Mouse (Mus musculus): ENCODE measurements around the gene Paqr9. TPM values are rescaled to one million over a fixed set of nuclear protein-coding genes. Genes with fewer than 3 reads are reported as not detected.
A peak's percentile ranks its signal among the peaks of the same experiment; 100 is the strongest.

The Paqr9 gene
- polyA plus RNA-seq, 1 experiment from 2014 or later, result 0.31 TPM

DNA sequence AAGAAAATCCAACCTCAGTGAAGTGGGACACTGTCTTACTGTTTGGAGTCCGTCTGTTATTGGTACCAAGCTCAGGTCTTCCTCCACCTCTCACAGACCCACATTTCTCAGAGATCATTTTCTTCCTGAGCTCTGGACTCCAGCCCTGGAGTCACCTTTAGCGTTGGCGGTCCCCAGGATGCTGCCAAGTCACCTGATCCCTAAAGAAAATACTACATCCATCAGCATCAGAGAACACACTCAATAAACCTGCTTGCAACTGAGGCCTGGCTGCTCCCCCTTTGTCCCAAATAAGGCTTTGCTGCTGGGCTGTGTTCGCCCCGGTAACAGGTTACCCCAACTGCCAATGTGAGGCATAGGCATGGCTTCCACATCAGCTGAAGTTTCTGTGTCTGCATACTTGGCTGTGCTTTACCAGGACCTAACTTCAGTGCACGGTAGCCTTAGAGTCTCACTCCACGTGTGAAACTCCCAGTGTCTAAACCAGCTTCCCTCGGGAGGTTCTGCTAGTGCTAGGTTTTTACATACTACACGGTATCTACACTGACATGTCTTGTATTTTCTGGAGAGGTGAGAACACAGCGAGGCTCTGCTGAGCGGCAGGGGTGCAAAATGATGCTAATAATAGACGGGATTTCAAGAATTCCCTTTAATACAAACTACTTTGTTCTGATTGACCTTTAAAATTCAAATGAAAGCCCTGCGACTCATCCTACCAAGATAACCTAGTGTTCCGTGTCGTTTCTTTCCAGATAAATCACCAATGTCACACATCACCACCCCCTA is 9.6 kb upstream of the Paqr9 start:
- Histone ChIP-seq H3K4me2 (no peak overlapping the region), H3K27me3 (peaks cover 7% of the 10 kb centered on the region; the same call in 1 of the 2 replicates), H3K36me3 (no peaks in the 10 kb centered on the region), H3K4me1 (replicated peaks) (0 out of 2 replicates have a peak, but pooled peaks cover 6% of the 10 kb centered on the region), H3K27ac (no peak overlapping the region), H3K4me3 (replicated peaks) (no peak overlapping the region), H3K9me3 (no peaks in the 10 kb centered on the region), H3K9ac (replicated peaks) (no peak overlapping the region)
- ATAC-seq (ENCODE audit: insufficient number of reproducible peaks, insufficient read depth, low FRiP score, low TSS enrichment, low read depth), result no peak
- WGBS, result 77% methylated on average over 15 of the region's 15 CpGs

DNA sequence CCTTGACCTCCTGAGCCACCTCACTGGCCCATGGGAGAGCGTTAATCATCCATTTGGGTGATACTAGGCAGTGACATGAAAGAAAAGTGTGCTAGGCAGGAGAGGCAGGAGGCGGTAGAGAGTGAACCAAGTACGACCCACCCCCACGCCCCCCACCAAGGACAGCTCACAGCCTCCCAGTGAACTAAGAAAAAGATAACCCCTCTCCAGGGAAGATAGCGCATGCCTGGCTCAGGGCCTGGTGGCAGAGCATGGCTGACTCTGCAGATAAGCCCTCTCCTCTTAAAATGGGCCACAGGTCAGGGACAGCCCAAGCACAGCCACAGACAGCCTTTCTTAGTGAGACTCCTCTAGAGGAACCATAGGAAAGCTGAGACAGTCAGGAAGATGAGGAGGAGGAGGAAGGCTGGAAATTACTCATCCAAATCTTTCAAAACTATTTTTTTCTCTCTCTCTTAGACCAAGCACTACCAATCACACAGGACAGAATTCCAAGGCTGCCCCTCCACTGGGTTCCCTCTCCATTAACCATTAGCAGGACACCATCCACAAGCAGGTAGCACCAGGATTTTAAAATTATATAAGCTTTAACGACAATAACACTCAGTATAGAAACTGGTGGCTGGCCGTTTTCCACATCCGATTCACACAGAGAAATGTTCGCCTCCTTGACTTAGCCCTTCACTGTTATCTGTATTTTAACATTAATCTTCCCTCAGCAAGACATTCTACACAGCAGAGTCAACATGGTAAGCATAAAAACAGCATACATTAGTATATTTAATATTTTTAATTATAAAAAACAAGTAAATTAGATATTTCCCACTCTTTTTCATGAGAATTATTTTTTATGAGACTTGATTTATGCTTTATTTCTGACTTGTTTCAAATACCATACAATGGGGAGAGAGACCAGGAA is 8.3 kb upstream of the Paqr9 start:
- no peak overlapping the region for H3K27ac ChIP-seq
- H3K4me2 ChIP-seq, result no peak overlapping the region
- no peak for ATAC-seq (ENCODE audit: insufficient number of reproducible peaks, insufficient read depth, low FRiP score, low TSS enrichment, low read depth)
- WGBS, result 61% methylated on average over 9 of the region's 9 CpGs
- H3K9ac ChIP-seq (replicated peaks), result no peak overlapping the region
- no peaks in the 10 kb centered on the region for H3K36me3 ChIP-seq
- H3K4me3 ChIP-seq (replicated peaks), result no peak overlapping the region
- 0 out of 2 replicates have a peak, but pooled peaks cover 6% of the 10 kb centered on the region for H3K4me1 ChIP-seq (replicated peaks)
- no peaks in the 10 kb centered on the region for H3K9me3 ChIP-seq
- peaks cover 19% of the 10 kb centered on the region for H3K27me3 ChIP-seq

DNA sequence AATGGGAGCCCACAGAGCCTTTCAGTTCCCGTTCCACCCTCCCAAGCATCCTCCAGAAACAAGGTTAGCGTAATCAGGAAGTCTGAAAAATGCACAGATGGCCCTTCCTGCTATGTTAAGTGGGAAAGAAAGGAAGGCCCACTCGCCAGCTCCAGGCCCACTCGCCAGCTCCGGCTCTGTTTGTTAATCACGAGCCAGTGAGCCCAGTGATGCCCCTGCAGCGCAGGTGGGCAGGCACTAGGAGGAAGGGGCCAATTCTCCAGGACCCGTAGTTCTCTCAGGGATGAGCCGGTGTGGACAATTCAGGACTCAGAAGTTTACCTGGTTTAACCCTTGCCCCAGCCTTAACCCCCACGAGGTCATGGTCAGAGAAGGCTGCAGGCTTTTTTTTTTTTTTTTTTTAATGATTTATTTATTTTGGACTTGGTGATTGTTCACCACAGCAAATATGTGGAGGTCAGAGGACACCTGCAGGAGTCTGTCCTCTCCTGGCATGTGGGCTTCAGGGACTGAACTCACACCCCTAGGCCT is 7.2 kb upstream of the Paqr9 start:
- Histone ChIP-seq H3K4me3 (replicated peaks) (no peak overlapping the region), H3K9ac (replicated peaks) (no peak overlapping the region), H3K4me2 (no peak overlapping the region), H3K27ac (peak overlapping the region; percentile 45; the same call in 1 of the 2 replicates), H3K4me1 (replicated peaks) (0 out of 2 replicates have a peak, but pooled peaks cover 6% of the 10 kb centered on the region), H3K9me3 (no peaks in the 10 kb centered on the region), H3K36me3 (no peaks in the 10 kb centered on the region), H3K27me3 (peaks cover 27% of the 10 kb centered on the region)
- no peak for ATAC-seq (ENCODE audit: insufficient number of reproducible peaks, insufficient read depth, low FRiP score, low TSS enrichment, low read depth)
- WGBS, result 68% methylated on average over 10 of the region's 10 CpGs

DNA sequence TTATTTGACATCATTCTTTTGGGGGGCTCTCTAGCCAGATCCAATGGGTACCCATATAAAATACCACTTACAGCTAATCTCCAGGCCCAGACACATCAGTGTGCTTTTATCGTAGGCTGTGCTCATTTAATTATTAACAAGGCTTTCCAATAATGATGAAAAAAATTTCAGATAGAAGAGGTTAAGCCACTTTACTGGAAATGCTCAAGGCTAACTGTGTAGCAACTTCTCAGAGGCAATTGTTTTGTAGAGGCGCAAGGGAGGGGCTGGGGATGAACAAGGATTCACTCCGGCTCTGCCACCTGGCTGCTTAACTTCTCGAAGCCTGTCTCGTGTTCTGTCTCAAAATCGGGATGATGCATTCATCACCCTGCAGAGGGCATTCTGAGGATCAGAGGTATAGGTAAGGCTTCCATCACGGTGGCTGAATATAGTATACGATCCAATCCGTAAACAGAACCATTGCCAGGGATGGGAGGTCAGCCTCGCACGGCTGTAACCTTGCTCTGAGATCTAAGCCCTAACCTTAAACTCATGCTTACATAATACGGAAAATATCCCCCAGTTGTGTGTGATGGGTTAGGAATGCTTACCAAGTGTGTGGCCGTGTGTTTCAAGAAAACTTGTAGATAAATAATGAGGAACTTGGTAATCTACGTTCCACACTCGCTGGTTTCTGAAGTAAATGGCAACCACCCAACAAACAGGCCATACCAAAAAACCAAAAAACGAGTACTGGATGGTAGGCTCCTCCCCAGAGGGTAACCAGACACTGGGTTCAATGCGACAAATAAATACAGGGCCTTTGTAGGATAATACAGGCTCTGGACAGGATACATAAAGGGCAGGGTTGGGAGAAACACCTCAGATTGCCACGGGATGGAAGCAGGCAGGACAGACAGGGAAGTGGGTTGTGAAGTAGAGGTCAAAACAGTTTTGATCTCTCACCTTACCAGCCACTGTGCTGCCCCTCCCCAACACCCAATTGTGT is 4.9 kb upstream of the Paqr9 start:
- 0 out of 2 replicates have a peak, but pooled peaks cover 11% of the 10 kb centered on the region for H3K4me1 ChIP-seq (replicated peaks)
- no peak overlapping the region for H3K4me3 ChIP-seq (replicated peaks)
- no peaks in the 10 kb centered on the region for H3K36me3 ChIP-seq
- no peak for ATAC-seq (ENCODE audit: insufficient number of reproducible peaks, insufficient read depth, low FRiP score, low TSS enrichment, low read depth)
- no peak overlapping the region for H3K27ac ChIP-seq
- H3K4me2 ChIP-seq, result no peak overlapping the region
- WGBS, result 83% methylated on average over 18 of the region's 18 CpGs
- H3K9me3 ChIP-seq, result no peaks in the 10 kb centered on the region
- H3K9ac ChIP-seq (replicated peaks), result no peak overlapping the region
- peaks cover 47% of the 10 kb centered on the region for H3K27me3 ChIP-seq

DNA sequence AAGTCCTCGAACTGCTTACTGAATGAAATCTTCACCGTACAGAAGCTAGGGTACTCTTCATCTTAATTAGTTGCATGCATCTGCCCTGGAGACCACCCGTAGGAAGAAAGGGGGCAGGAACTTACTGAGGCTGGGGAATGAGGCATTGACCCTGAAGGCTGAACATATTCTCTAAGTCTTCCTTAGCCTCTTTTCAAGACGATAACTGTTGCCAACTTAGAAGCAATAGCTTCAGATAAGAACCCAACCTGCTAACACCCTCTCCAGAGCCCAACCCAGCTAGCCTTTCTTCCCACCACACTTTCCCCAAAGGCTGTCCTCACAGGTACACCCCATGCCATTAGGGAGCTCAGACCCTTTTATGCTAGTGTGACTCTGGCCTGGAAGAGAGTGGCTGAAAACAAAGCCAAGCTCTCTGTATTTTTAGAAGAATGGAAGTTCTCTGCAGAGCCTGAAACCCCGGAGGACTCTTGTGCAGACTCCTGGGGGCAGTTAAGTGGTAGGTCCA is 4.2 kb upstream of the Paqr9 start:
- peaks cover 54% of the 10 kb centered on the region for H3K27me3 ChIP-seq
- H3K4me1 ChIP-seq (replicated peaks), result peaks cover 14% of the 10 kb centered on the region
- no peak overlapping the region for H3K9ac ChIP-seq (replicated peaks)
- H3K36me3 ChIP-seq, result no peaks in the 10 kb centered on the region
- H3K9me3 ChIP-seq, result no peaks in the 10 kb centered on the region
- H3K4me2 ChIP-seq, result no peak overlapping the region
- no peak for ATAC-seq (ENCODE audit: insufficient number of reproducible peaks, insufficient read depth, low FRiP score, low TSS enrichment, low read depth)
- 68% methylated on average over 5 of the region's 5 CpGs for WGBS
- no peak overlapping the region for H3K4me3 ChIP-seq (replicated peaks)
- no peak overlapping the region for H3K27ac ChIP-seq

DNA sequence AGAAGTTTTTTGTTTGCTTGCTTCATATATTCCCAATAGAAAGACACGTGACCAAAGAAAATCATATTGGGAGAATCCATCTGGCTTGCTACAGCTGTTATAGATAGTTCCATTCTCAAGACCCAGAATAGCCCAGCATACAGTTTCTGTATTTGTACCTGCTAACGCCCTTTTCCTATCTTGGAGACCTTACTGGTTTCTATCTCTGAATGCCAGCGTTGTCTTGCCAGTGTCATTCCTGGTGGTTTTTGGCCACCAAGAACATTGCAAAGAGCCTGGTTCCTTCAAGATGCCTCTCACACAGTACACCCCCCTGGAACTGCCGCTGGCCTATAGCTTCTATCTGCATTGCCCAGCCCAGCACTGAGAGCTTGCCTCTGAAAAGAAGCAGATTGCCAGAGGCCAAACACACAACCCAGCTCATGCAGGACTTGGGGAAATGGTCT is 3.4 kb upstream of the Paqr9 start:
- WGBS, result 90% methylated on average over 4 of the region's 4 CpGs
- Histone ChIP-seq H3K36me3 (no peaks in the 10 kb centered on the region), H3K4me1 (replicated peaks) (peaks cover 16% of the 10 kb centered on the region), H3K4me3 (replicated peaks) (no peak overlapping the region), H3K9ac (replicated peaks) (no peak overlapping the region), H3K27ac (no peak overlapping the region), H3K9me3 (no peaks in the 10 kb centered on the region), H3K27me3 (peaks cover 62% of the 10 kb centered on the region), H3K4me2 (no peak overlapping the region)
- ATAC-seq (ENCODE audit: insufficient number of reproducible peaks, insufficient read depth, low FRiP score, low TSS enrichment, low read depth), result no peak

DNA sequence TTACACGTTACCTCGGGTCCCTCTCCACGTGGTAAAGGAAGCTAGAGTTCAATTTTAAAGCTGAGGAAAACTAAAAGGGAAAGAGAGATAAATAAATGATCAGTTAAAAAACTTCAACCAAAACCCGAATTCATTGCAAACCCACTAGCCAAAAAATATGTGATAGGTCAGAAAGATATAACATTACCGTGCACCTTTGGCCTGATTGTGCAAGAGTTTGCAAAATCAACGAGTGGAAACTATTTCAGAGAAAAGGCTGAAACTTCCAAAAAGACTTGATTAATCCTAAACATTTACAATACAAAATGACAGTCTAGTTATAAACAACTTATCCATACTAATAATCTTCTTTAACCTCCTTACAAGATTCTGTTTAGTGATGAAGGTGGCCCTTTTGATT is 1.7 kb upstream of the Paqr9 start:
- Histone ChIP-seq H3K9me3 (no peaks in the 10 kb centered on the region), H3K4me1 (replicated peaks) (peaks cover 10% of the 10 kb centered on the region), H3K9ac (replicated peaks) (no peak overlapping the region), H3K36me3 (no peaks in the 10 kb centered on the region), H3K27ac (no peak overlapping the region), H3K27me3 (peaks cover 78% of the 10 kb centered on the region), H3K4me3 (replicated peaks) (no peak overlapping the region), H3K4me2 (no peak overlapping the region)
- ATAC-seq (ENCODE audit: insufficient number of reproducible peaks, insufficient read depth, low FRiP score, low TSS enrichment, low read depth), result no peak
- WGBS, result 72% methylated on average over 6 of the region's 6 CpGs

DNA sequence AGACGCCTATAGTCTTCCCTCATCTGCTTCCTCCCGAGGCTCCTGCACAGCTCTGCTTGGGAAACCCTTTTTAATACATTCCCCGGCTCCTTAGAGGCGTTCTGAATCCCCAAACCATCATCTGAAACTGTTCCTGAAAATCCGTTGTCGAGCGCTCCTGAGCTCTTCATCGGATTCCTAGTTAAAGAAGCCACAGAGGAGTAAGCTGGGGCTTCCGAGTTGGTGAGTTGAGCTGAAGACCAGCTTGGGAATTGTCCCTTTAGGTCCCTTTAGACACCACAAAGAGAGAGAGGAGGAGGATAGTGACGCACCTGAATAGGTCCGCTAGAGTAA is 765 bp upstream of the Paqr9 start:
- ATAC-seq (ENCODE audit: insufficient number of reproducible peaks, insufficient read depth, low FRiP score, low TSS enrichment, low read depth), result no peak
- Histone ChIP-seq H3K4me2 (peak overlapping the region; percentile 97), H3K36me3 (no peaks in the 10 kb centered on the region), H3K27ac (no peak overlapping the region), H3K4me3 (replicated peaks) (peak overlapping the region; percentile 61), H3K9ac (replicated peaks) (no peak overlapping the region), H3K27me3 (peaks cover 85% of the 10 kb centered on the region), H3K4me1 (replicated peaks) (peaks cover 10% of the 10 kb centered on the region), H3K9me3 (no peaks in the 10 kb centered on the region)
- 10% methylated on average over 11 of the region's 11 CpGs for WGBS

DNA sequence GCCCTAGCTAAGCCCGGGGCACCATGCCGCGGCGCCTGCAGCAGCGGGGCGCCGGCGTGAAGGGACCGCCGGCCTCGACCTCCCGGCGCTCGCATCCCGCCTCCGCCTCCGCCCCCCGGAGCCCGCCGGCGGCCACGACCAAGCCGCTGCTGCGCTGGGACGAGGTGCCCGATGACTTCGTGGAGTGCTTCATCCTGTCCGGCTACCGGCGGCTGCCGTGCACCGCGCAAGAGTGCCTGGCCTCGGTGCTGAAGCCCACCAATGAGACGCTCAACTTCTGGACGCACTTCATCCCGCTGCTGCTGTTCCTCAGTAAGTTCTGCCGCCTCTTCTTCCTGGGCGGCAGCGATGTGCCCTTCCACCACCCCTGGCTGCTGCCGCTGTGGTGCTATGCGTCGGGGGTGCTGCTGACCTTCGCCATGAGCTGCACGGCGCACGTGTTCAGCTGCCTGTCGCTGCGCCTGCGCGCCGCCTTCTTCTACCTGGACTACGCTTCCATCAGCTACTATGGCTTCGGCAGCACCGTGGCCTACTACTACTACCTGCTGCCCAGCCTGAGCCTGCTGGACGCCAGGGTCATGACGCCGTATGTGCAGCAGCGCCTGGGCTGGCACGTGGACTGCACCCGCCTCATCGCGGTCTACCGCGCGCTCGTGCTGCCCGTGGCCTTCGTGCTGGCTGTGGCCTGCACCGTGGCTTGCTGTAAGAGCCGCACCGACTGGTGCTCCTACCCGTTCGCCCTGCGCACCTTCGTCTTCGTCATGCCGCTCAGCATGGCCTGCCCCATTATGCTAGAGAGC is 679 bp downstream of the Paqr9 start:
- Histone ChIP-seq H3K27me3 (peaks cover 84% of the 10 kb centered on the region), H3K9me3 (no peaks in the 10 kb centered on the region), H3K36me3 (no peaks in the 10 kb centered on the region), H3K27ac (no peak overlapping the region), H3K4me3 (replicated peaks) (peak overlapping the region; percentile 61), H3K9ac (replicated peaks) (peak overlapping the region; percentile 66), H3K4me1 (replicated peaks) (peaks cover 10% of the 10 kb centered on the region), H3K4me2 (peak overlapping the region; percentile 97)
- 13% methylated on average over 77 of the region's 78 CpGs for WGBS
- ATAC-seq (ENCODE audit: insufficient number of reproducible peaks, insufficient read depth, low FRiP score, low TSS enrichment, low read depth), result peak; percentile 65

DNA sequence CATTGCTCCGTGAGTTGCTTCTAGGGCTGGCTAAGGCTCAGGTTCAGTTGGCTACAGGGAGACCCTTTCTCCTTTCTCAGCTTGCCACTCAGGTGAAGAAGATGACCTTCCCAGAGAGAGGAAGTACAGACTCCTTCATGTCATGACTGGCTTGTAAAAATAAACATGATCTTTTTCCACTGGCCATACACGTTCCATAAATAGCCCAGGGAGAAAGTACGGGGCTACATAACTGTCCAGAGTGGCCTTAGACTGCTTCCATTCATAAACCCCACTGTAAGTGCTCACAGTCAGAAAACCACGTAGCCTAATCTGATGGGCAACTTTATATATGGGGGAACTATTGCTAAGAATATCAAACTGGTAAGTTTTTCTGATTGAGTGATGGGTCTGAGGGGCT is 4.6 kb downstream of the Paqr9 start:
- no peak for ATAC-seq (ENCODE audit: insufficient number of reproducible peaks, insufficient read depth, low FRiP score, low TSS enrichment, low read depth)
- H3K27me3 ChIP-seq, result peaks cover 53% of the 10 kb centered on the region

More for the DNA sequence above, 4.6 kb downstream of the Paqr9 start:
- Histone ChIP-seq H3K9ac (replicated peaks) (no peak overlapping the region), H3K36me3 (no peaks in the 10 kb centered on the region), H3K4me2 (no peak overlapping the region), H3K9me3 (no peaks in the 10 kb centered on the region), H3K27ac (no peak overlapping the region), H3K4me1 (replicated peaks) (peaks cover 7% of the 10 kb centered on the region), H3K4me3 (replicated peaks) (no peak overlapping the region)
- 72% methylated on average over 4 of the region's 4 CpGs for WGBS
